Mouse (Mus musculus): ENCODE measurements around the gene Ttc30a2.
"Not testable (repeated sequence)": the region's sequence is repeated elsewhere in the genome, so short reads cannot be mapped to it uniquely, and the experiment has no call there.

Gene Ttc30a2

GRCm38 (mm10) chr2:75977752-75978368 is at the start of gene Ttc30a2:
Gene Ttc30a2, minus strand, starts transcription at chr2:75978170.
- not testable (repeated sequence) for DNase-seq (ENCODE audit: low read depth, low spot score)

DNA sequence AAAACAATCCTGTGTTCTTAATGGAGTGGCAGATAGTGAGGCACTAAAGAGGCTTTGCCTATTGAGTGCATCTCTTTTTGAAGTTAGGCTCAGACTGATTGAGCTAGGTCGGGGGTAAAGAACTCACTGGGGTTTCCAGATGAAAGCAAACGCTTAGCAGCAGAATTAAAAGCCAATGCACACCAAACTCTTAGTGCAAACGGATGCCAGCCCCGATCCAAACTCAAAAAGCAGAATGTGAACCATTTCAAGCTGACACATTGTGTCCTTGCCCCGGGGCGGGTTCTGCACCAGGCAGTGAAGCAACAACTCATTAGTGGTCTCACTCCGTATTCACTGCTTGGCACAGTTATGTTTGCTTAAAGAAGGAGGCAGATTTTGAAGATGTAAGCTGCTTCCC is 38.9 kb upstream of the Ttc30a2 start:
- no peak for DNase-seq (ENCODE audit: low read depth, low spot score)

DNA sequence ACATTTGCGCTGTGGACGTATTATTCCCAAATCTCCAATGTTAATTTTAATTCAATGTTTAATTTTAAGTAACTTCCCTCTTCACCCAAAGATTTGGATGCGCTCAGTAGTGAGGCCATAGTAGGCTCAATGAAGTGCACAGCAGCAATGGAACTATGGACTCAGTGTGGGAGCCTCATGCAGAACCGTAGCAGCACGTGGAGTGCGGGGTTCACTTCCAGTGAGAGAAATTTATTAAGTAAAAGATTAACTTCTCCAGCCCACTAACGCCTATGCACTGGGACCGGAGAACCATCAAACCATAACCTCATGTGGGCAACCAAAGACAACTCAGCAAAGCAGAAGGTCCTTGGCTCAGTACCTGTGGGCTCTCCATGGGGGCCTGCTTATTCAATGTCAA is 38.2 kb upstream of the Ttc30a2 start:
- no peak for DNase-seq (ENCODE audit: low read depth, low spot score)

DNA sequence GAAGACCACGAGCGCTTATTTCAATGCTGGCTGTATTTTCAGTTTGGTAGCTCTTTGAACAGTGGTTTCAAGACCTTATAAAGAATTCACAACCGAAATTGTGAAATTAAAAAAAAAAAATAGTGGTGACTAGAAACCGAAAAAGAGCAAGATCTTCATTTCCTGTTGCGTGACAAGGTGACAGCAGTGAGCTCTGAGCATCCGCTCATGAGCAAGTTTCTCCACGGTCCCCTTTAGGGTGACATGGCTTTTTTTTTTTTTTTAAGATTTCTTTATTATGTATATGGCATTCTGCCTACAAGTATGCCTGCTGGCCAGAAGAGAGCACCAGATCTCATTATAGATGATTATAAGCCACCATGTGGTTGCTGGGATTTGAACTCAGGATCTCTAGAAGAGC is 37.5 kb upstream of the Ttc30a2 start:
- DNase-seq (ENCODE audit: low read depth, low spot score): no peak

- DNase-seq (ENCODE audit: low read depth, low spot score): no peak
These were observed 36.7 kb upstream of the Ttc30a2 start for GRCm38 (mm10) chr2:76014659-76015058.

- DNase-seq (ENCODE audit: low read depth, low spot score): no peak
These were observed 28.2 kb upstream of the Ttc30a2 start for GRCm38 (mm10) chr2:76006194-76006593.

DNA sequence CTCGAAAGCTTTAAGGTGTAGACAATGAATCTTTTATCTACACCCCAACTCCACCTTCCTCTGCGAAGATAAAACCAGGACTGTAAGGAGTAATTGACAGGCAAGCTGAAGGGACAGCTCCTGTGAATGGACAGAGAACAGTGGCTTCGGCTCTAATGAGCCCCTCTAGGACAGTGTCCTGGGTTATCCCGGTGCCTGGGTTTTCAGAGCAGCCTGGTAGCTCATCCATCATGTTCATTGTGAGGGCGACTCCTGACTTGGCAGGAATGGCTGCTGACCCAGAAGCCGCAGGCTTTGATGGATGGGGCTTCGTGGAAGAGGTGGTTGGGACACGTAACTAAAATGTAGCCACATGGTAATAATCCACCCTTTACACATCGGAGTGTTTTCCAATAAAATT is 24.9 kb upstream of the Ttc30a2 start:
- no peak for DNase-seq (ENCODE audit: low read depth, low spot score)

DNA sequence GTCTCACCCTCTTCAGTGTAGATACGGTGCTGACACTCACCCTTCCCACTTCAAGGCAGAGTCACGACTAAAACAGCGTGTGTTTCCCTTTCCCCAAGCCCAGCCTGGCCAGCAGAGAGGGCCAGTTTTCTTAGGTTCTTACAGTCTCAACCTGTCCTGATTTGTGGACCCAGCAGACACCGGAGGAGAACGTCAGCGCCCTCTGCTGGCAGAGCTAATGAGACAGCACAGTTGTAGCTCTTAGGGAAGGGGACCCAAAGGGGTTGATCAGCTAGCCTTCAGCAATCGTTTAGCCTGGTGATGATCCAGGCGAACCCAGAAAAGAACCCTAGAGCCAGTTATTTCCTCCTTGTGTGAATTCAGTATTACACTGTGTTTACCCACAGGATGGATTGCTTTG is 23.4 kb upstream of the Ttc30a2 start:
- DNase-seq (ENCODE audit: low read depth, low spot score): no peak

DNA sequence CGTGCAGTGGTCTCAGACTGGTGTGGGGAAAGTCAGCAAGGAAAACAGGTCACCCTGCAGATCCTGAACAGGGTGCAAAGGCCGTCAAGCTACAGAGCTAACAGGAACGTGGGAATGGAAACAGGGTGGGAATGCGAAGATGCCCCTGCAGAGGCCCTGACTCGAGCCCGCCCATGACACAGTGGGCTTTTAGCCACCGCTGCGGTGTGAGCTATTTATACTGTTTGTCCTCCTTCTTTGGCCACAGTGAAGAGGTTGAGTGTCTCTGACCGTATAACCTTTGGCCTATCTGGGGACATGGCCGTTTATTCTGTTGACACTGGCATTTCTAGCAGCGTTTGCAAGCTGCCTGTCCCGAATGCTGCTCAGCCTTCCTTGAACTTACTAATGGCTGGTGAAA is 21.7 kb upstream of the Ttc30a2 start:
- DNase-seq (ENCODE audit: low read depth, low spot score): no peak

GRCm38 (mm10) chr2:75998692-75999091 is 20.7 kb upstream of the Ttc30a2 start:
- DNase-seq (ENCODE audit: low read depth, low spot score): no peak

DNA sequence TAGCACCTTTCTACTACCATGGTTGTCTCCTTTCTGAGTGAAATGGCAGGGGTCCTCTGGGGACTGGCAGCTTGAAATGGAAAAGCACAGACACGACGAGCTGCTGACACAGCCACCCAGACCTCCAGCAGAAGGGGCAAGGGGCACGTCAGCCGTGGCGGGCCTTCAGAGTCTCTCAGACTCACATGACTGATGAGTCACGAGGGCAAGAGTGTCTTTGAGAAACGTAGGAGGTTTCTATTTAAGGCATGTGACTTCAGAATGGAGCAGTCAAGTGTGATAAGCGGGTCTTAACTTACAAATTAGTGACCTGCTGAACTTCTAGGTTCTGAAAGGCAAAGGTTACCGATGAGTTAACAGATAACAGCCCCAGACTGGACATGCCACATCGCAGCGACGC is 19.8 kb upstream of the Ttc30a2 start:
- no peak for DNase-seq (ENCODE audit: low read depth, low spot score)

DNA sequence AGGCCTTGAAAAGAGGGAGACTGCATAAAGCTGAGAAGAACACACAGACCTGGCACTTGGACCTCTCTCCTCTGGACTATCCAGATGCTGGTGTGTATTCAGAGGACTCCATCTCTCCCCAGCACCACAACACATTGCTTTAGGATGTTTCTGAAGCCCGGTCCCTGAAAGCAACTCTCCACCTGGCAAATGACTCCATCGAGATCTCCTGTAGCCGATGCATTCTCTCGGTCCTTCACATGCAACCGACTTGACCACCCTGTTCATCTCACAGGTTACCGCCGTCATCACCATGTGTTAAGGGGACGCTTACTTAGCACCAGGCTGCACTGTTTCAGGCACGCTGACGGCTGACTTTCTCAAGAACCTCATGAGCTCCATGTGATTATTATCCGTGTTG is 16.9 kb upstream of the Ttc30a2 start:
- DNase-seq (ENCODE audit: low read depth, low spot score): no peak

DNA sequence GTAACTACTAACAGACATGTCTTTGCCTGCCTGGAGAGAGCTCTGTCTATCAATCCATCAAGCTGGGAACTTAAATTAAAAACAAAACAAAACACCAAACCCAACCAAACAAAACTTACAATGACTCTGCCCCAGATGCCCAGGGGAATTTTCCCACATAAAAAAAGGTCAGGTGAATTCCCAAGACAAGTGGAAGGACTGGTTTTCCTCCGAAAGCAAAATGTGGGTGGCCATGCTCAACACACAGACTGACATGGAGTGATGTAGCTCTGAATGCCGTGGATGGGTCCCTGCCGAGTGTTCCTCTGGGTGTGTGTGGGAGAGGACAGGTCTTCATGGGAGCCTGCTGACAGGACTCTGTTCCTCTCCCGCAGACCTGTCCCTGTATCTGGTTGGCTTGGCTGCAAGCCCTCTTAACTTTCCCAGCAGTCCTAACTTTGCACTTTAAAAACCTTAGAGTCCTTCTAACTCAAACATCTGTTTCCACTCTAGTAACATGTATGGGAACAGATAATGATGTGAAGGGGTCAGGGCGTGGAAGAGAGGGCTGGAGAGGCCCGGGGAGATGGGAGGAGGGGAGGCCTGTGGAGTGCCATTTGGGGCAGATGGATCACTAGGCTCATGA is 13.7 kb upstream of the Ttc30a2 start:
- no peak for DNase-seq (ENCODE audit: low read depth, low spot score)

DNA sequence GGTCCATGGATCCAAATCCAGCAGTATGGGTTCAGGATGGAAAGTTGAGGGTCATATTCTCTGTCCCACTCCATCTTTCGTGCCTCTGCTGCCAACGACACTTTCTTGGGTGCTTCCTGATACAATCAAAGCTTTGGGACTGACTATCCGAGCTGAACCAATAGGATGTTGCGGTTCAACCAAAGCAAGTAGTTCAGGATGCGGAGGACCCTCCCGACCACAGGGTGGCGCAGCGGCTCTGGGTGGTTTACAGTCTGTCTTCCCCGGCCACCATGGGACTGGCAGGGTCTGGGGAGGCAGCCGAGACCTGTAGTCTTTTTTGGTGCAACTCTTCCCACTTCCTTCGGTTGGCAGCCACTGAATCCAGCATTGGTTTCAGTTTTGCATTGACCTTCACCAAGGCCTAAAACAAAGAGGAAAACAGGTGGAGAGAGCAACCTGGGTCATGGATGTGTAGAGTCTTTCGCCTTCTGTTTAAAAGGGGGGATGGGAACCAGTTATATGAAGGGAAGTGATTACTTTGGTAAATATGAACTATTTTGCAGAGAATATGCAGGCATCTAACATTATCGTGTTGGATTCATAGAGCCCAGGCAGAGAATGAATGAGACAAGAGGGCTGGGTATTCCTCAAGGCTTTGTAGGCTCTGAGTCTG is 13.0 kb upstream of the Ttc30a2 start:
- DNase-seq (ENCODE audit: low read depth, low spot score): no peak

GRCm38 (mm10) chr2:75989694-75990093 is 11.7 kb upstream of the Ttc30a2 start:
- DNase-seq (ENCODE audit: low read depth, low spot score): no peak

GRCm38 (mm10) chr2:75988779-75989363 is 10.9 kb upstream of the Ttc30a2 start:
- no peak for DNase-seq (ENCODE audit: low read depth, low spot score)

- no peak for DNase-seq (ENCODE audit: low read depth, low spot score)
These were observed 10.4 kb upstream of the Ttc30a2 start for GRCm38 (mm10) chr2:75988378-75988777.

- no peak for DNase-seq (ENCODE audit: low read depth, low spot score)
These were observed 9.8 kb upstream of the Ttc30a2 start for GRCm38 (mm10) chr2:75987739-75988138.

DNA sequence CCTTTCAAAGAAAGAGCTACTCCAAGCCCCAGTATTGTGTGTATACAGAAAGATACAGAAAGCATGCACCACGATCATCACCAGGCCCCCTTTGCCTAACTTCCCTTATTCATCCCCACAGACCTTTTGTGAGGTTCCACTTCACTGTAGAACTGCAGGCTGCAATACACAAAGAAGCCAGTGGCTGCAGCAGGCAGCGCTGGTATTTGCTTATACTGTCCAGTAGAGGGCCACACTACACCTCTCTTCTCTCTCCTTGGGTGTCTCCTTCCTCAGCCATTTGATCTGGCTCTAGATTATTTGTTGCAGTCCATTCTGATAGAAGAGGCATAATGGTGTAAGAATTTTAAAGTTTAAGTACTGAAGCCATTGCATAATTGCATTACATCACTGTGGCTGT is 7.2 kb upstream of the Ttc30a2 start:
- DNase-seq (ENCODE audit: low read depth, low spot score): no peak

GRCm38 (mm10) chr2:75983847-75984246 is 5.9 kb upstream of the Ttc30a2 start:
- DNase-seq (ENCODE audit: low read depth, low spot score): no peak

DNA sequence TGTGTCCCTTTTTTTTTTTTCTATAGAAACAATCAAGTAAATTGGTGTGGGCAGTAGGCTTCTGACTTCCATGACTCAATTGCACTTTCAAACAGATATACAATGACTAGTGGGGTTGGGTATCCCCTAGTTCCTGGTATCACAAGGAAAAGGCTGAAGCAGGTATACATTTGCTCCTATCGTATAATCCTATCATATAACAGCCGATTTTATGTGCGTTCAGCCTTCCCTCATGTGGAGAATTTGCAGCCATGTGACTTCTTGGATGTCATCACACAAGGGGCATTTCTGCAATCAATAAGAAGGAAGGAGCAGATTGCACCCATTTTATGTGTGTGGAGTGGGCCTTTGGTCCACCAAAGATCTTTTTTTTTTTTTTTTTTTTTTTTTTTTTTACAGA is 5.1 kb upstream of the Ttc30a2 start:
- DNase-seq (ENCODE audit: low read depth, low spot score): no peak

DNA sequence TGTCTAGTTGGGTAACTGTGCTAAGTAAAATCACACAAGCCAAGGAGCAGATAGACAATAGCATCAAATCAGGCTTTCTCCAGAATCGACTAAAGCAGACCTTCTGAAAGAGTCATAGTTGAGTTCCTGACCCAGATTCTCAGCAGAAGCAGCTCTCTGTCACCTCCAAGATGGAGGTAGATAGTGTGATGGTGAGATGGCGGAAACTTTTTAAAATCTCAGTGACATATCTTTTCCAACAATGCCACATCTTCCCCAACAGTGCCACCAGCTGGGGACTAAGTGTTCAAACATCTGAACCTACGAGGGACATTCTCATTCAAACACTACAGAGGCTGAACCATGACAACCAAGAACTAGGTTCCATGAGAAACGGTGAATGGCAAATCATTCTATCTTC is 4.7 kb upstream of the Ttc30a2 start:
- DNase-seq (ENCODE audit: low read depth, low spot score): no peak
